Mouse (Mus musculus): ENCODE data around the gene Sinhcaf.
A peak's percentile ranks its signal among the peaks of the same experiment; 100 is the strongest.
"Not testable (repeated sequence)": the region's sequence is repeated elsewhere in the genome, so short reads cannot be mapped to it uniquely, and the experiment has no call there.

Sinhcaf gene

GRCm38 (mm10) chr6:148946409-148946742 lies at the start of gene Sinhcaf:
TSS of gene Sinhcaf (minus strand) at chr6:148946467.
- peak; percentile 98 to 99 for DNase-seq

- no peak for DNase-seq
Observed at GRCm38 (mm10) chr6:148994327-148994999, 48.2 kb upstream of the Sinhcaf start.

GRCm38 (mm10) chr6:148993117-148994077 lies 47.1 kb upstream of the Sinhcaf start:
- DNase-seq, result peak in 1 of 2 experiments; percentile 7

GRCm38 (mm10) chr6:148992373-148993116 lies 46.3 kb upstream of the Sinhcaf start:
- peak in 1 of 2 experiments; percentile 7 for DNase-seq

GRCm38 (mm10) chr6:148991660-148992372 lies 45.5 kb upstream of the Sinhcaf start:
- DNase-seq, result no peak

- DNase-seq, result not testable (repeated sequence)
Observed at GRCm38 (mm10) chr6:148989792-148990491, 43.7 kb upstream of the Sinhcaf start.

GRCm38 (mm10) chr6:148986003-148986402 lies 39.7 kb upstream of the Sinhcaf start:
- DNase-seq, result no peak

GRCm38 (mm10) chr6:148980495-148980894 lies 34.2 kb upstream of the Sinhcaf start:
- DNase-seq, result no peak

GRCm38 (mm10) chr6:148975096-148975495 lies 28.8 kb upstream of the Sinhcaf start:
- no peak for DNase-seq

GRCm38 (mm10) chr6:148972891-148973290 lies 26.6 kb upstream of the Sinhcaf start:
- DNase-seq, result no peak

- no peak for DNase-seq
Observed at GRCm38 (mm10) chr6:148972059-148972848, 26.0 kb upstream of the Sinhcaf start.

- DNase-seq, result no peak
Observed at GRCm38 (mm10) chr6:148971385-148971940, 25.2 kb upstream of the Sinhcaf start.

- no peak for DNase-seq
Observed at GRCm38 (mm10) chr6:148961285-148961684, 15.0 kb upstream of the Sinhcaf start.

GRCm38 (mm10) chr6:148959540-148960238 lies 13.4 kb upstream of the Sinhcaf start:
- no peak for DNase-seq

GRCm38 (mm10) chr6:148958712-148959111 lies 12.4 kb upstream of the Sinhcaf start:
- no peak for DNase-seq

GRCm38 (mm10) chr6:148957046-148957445 lies 10.8 kb upstream of the Sinhcaf start:
- DNase-seq, result no peak

GRCm38 (mm10) chr6:148955641-148956420 lies 9.6 kb upstream of the Sinhcaf start:
- DNase-seq, result no peak

GRCm38 (mm10) chr6:148946881-148947405 lies 676 bp upstream of the Sinhcaf start:
- no peak for DNase-seq

Data from lung, postnatal 4 days (tissue).